19 mouse cellular contexts compared by ENCODE assay signal in genomic region chr12:105927210-105927609, GRCm38 (mm10).
A peak's percentile ranks its signal among the peaks of the same experiment; 100 is the strongest.
DNase-seq lines count a peak whose midpoint lies in the region; ATAC-seq and TF ChIP-seq lines count a peak whose summit lies in the region.
"Had no signal": no experiment of that assay in that cellular context is flagged by ENCODE, and none has a peak within 500 bp of the region (broad histone marks: within the 10 kb centered on the region; RNA-seq: fewer than 3 reads in every experiment).

No protein-coding gene starts in this region.

- ATAC-seq in hindbrain, postnatal 0 days: no peak
- ATAC-seq in hindbrain, embryonic 13.5 days (ENCODE audit: low FRiP score): no peak
- ATAC-seq in lung, embryonic 14.5 days (ENCODE audit: insufficient read depth): no peak
- ATAC-seq: forebrain, embryonic 13.5 days; inflammation-experienced regulatory T-cells, adult 6 months had no signal

- no peak for TF ChIP-seq EP300 in MEL (IDR thresholded peaks at IDR 0.05; ENCODE audit: low read depth in 1 of 2, low read length in 2 of 2)

- H3K4me2 ChIP-seq in hindbrain, postnatal 0 days (ENCODE audit: low read depth, low read length): no peak overlapping the region
- H3K4me2 ChIP-seq in hindbrain, embryonic 13.5 days: no peak overlapping the region
- H3K4me2 ChIP-seq in lung, embryonic 14.5 days: no peak overlapping the region
- H3K4me2 ChIP-seq: forebrain, embryonic 13.5 days; midbrain, embryonic 12.5 days; neural tube, embryonic 12.5 days had no signal

- TF ChIP-seq CTCF in hindbrain, postnatal 0 days (IDR thresholded peaks at IDR 0.05; ENCODE audit: low read depth): peak; percentile 35
- TF ChIP-seq CTCF in lung, embryonic 14.5 days (IDR thresholded peaks at IDR 0.05; ENCODE audit: low read depth): peak; percentile 28; the same call in 1 of the 2 replicates
- TF ChIP-seq CTCF in E14TG2a.4 (conservative IDR thresholded peaks at IDR 0.05; ENCODE audit: low read length) (peak; percentile 94), MEL (IDR thresholded peaks at IDR 0.05 in 2 of 3, conservative IDR thresholded peaks at IDR 0.05 in 1 of 3; ENCODE audit: control insufficient read depth in 1 of 3, insufficient read depth in 1 of 3, low read depth in 2 of 3, low read length in 3 of 3, poor library complexity in 1 of 3, severe bottlenecking in 1 of 3) (peak in 2 of 3 experiments; percentile 37 to 57; a peak in 4 of 6 replicates)

- no peak overlapping the region for H3K27ac ChIP-seq in hindbrain, postnatal 0 days
- no peak overlapping the region for H3K27ac ChIP-seq in hindbrain, embryonic 13.5 days
- no peak overlapping the region for H3K27ac ChIP-seq in lung, embryonic 14.5 days (ENCODE audit: low read depth)
- H3K27ac ChIP-seq in MEL (ENCODE audit: control insufficient read depth, low read depth, low read length): no peak overlapping the region
- H3K27ac ChIP-seq: embryonic facial prominence, embryonic 10.5 days; forebrain, embryonic 13.5 days; heart, embryonic 10.5 days; macrophage; midbrain, embryonic 12.5 days; neural tube, embryonic 12.5 days had no signal

- no peak for TF ChIP-seq POLR2A in MEL (IDR thresholded peaks at IDR 0.05; ENCODE audit: control insufficient read depth in 1 of 2, insufficient read depth in 1 of 2, low read depth in 1 of 2, low read length in 2 of 2, poor library complexity in 1 of 2)

- 97% methylated on average over 7 of the region's 7 CpGs for WGBS in hindbrain, postnatal 0 days
- 94% methylated on average over 7 of the region's 7 CpGs for WGBS in hindbrain, embryonic 13.5 days
- WGBS in lung, embryonic 14.5 days: 95% methylated on average over 7 of the region's 7 CpGs

- H3K79me2 ChIP-seq in MEL (ENCODE audit: control insufficient read depth, insufficient read depth, low read length, poor library complexity): no peaks in the 10 kb centered on the region

- no peaks in the 10 kb centered on the region for H3K36me3 ChIP-seq in hindbrain, postnatal 0 days (ENCODE audit: insufficient read depth, low read length)
- no peaks in the 10 kb centered on the region for H3K36me3 ChIP-seq in hindbrain, embryonic 13.5 days
- no peaks in the 10 kb centered on the region for H3K36me3 ChIP-seq in lung, embryonic 14.5 days (ENCODE audit: insufficient read depth)
- no peaks in the 10 kb centered on the region for H3K36me3 ChIP-seq in E14TG2a.4 (ENCODE audit: insufficient read depth, low read length)
- no peaks in the 10 kb centered on the region for H3K36me3 ChIP-seq in MEL (ENCODE audit: control insufficient read depth in 1 of 2, insufficient read depth in 2 of 2, low read length in 2 of 2)
- H3K36me3 ChIP-seq: embryonic facial prominence, embryonic 10.5 days; heart, embryonic 10.5 days; midbrain, embryonic 12.5 days; neural tube, embryonic 12.5 days had no signal

- DNase-seq in hindbrain, postnatal 0 days (ENCODE audit: low spot score): no peak
- no peak for DNase-seq in lung, embryonic 14.5 days
- no peak for DNase-seq in lung, postnatal 4 days
- DNase-seq in MEL (ENCODE audit: low read depth, low spot score): peak; percentile 23
- DNase-seq in spleen, adult 12 weeks (ENCODE audit: low spot score): no peak
- no peak for DNase-seq in adrenal gland, postnatal 25 days
- DNase-seq: cerebellum, adult 9-10 months; kidney, postnatal 4 days; lung, adult 18-20 months; thymus, adult 18-20 months had no signal

- TF ChIP-seq RAD21 in MEL (IDR thresholded peaks at IDR 0.05; ENCODE audit: low read depth, low read length): peak; percentile 27

- no peaks in the 10 kb centered on the region for H3K9me3 ChIP-seq in hindbrain, postnatal 0 days (ENCODE audit: low read length)
- no peaks in the 10 kb centered on the region for H3K9me3 ChIP-seq in hindbrain, embryonic 13.5 days
- peaks cover 4% of the 10 kb centered on the region; the same call in 1 of the 2 replicates for H3K9me3 ChIP-seq in lung, embryonic 14.5 days (ENCODE audit: low read depth, low read length)
- peaks cover 3% of the 10 kb centered on the region; the same call in 1 of the 2 replicates for H3K9me3 ChIP-seq in E14TG2a.4 (ENCODE audit: low read length)
- no peaks in the 10 kb centered on the region for H3K9me3 ChIP-seq in MEL (replicated peaks; ENCODE audit: insufficient read depth, low read length)
- H3K9me3 ChIP-seq: heart, embryonic 10.5 days had no signal

- H3K9ac ChIP-seq in hindbrain, postnatal 0 days (replicated peaks; ENCODE audit: low read length): no peak overlapping the region
- no peak overlapping the region for H3K9ac ChIP-seq in hindbrain, embryonic 13.5 days
- no peak overlapping the region for H3K9ac ChIP-seq in lung, embryonic 14.5 days
- H3K9ac ChIP-seq in MEL (ENCODE audit: control insufficient read depth, low read depth, low read length, poor library complexity, severe bottlenecking): no peak overlapping the region
- H3K9ac ChIP-seq: forebrain, embryonic 13.5 days; midbrain, embryonic 12.5 days; neural tube, embryonic 12.5 days had no signal

- no peaks in the 10 kb centered on the region; the same call in 1 of the 2 replicates for H3K4me1 ChIP-seq in hindbrain, postnatal 0 days (ENCODE audit: insufficient read depth, low read length)
- peaks cover 16% of the 10 kb centered on the region for H3K4me1 ChIP-seq in hindbrain, embryonic 13.5 days (replicated peaks)
- H3K4me1 ChIP-seq in lung, embryonic 14.5 days (ENCODE audit: insufficient read depth): no peaks in the 10 kb centered on the region
- H3K4me1 ChIP-seq in E14TG2a.4 (replicated peaks; ENCODE audit: low read depth, low read length): peaks cover 42% of the 10 kb centered on the region
- no peaks in the 10 kb centered on the region for H3K4me1 ChIP-seq in MEL (ENCODE audit: control insufficient read depth in 1 of 2, insufficient read depth in 2 of 2, low read length in 2 of 2)

- H3K27me3 ChIP-seq in hindbrain, postnatal 0 days (ENCODE audit: insufficient read depth, low read length): no peaks in the 10 kb centered on the region
- no peaks in the 10 kb centered on the region for H3K27me3 ChIP-seq in hindbrain, embryonic 13.5 days
- no peaks in the 10 kb centered on the region for H3K27me3 ChIP-seq in lung, embryonic 14.5 days (ENCODE audit: insufficient read depth, low read length)
- H3K27me3 ChIP-seq in E14TG2a.4 (ENCODE audit: insufficient read depth, low read length) (peaks cover 22% of the 10 kb centered on the region), MEL (ENCODE audit: control insufficient read depth in 1 of 2, insufficient read depth in 2 of 2, low read length in 2 of 2) (no peaks in the 10 kb centered on the region)
- H3K27me3 ChIP-seq: forebrain, embryonic 13.5 days; neural tube, embryonic 12.5 days had no signal

- H3K4me3 ChIP-seq in hindbrain, postnatal 0 days (ENCODE audit: low read length): no peak overlapping the region
- no peak overlapping the region for H3K4me3 ChIP-seq in hindbrain, embryonic 13.5 days
- no peak overlapping the region for H3K4me3 ChIP-seq in lung, embryonic 14.5 days (ENCODE audit: low read depth, low read length)
- no peak overlapping the region for H3K4me3 ChIP-seq in E14TG2a.4 (replicated peaks; ENCODE audit: low read length)
- H3K4me3 ChIP-seq in MEL (ENCODE audit: control insufficient read depth in 1 of 2, insufficient read depth in 1 of 2, low read depth in 2 of 2, low read length in 2 of 2): no peak overlapping the region
- H3K4me3 ChIP-seq: embryonic facial prominence, embryonic 10.5 days; forebrain, embryonic 13.5 days; heart, embryonic 10.5 days; midbrain, embryonic 12.5 days; neural tube, embryonic 12.5 days had no signal

TF ChIP-seq in MEL, 35 proteins besides CTCF, POLR2A, EP300 and RAD21:
- no peak for TF ChIP-seq MXI1 (IDR thresholded peaks at IDR 0.05; ENCODE audit: low read depth, low read length)
- no peak for TF ChIP-seq USF2 (IDR thresholded peaks at IDR 0.05; ENCODE audit: borderline replicate concordance in 1 of 2, insufficient read depth in 1 of 2, low read depth in 1 of 2, low read length in 2 of 2)
- no peak for TF ChIP-seq ZKSCAN1 (IDR thresholded peaks at IDR 0.05; ENCODE audit: low read depth, low read length)
- TF ChIP-seq JUND (IDR thresholded peaks at IDR 0.05; ENCODE audit: low read depth, low read length): no peak
- no peak for TF ChIP-seq GATA1 (IDR thresholded peaks at IDR 0.05; ENCODE audit: low read depth, low read length)
- TF ChIP-seq CHD1 (IDR thresholded peaks at IDR 0.05; ENCODE audit: low read depth, low read length): no peak
- no peak for TF ChIP-seq NRF1 (IDR thresholded peaks at IDR 0.05; ENCODE audit: insufficient read depth, low read depth, low read length, poor library complexity, severe bottlenecking)
- TF ChIP-seq ZC3H11A (IDR thresholded peaks at IDR 0.05; ENCODE audit: low read depth, low read length): no peak

Comparison
In these comparisons a context has a peak if more than half of its experiments do, and no peak if none do; other contexts are left out.
1. CTCF ChIP-seq: peak in every context shown above with its lines; median percentile 94 in E14TG2a.4; 47 in MEL; 35 in hindbrain, postnatal 0 days; 28 in lung, embryonic 14.5 days.